ENCODE assay signal across 8 mouse cellular contexts in the genomic region with DNA sequence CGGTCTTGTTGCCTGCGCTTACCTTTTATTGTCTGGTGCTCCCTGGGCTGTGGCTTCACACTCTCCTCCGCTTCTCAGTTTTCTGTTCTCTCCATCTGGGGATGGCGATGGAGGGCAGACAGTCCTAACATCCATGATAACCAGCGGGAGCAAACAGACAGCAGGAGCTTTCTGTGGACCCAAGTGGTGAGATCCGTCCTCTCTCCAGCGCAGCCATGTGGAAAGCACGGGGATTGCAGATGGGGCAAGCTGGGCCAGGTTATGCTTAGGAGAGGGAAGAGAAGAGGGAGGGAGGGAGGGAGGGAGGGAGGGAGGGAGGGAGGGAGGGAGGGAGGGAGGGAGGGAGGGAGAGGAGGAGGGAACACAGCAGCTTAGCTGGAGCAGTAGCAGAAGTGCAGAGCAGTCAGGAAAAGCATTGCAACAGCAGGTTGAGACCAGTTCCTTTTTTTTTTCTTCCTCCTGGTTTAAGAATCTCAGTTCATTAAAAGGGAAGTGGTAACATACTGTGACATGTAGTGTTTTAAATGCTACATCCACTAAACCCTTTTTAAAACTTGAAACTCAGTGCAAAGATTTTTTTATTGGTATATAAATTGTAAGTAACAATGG. TPM values are rescaled to one million over a fixed set of nuclear protein-coding genes. Genes with fewer than 3 reads are reported as not detected.
DNase-seq lines count a peak whose midpoint lies in the region; ATAC-seq lines count a peak whose summit lies in the region.

TSS of gene Zkscan17 (minus strand) at position 280 of the 609 bp plus-strand sequence.

- peak; percentile 34 for DNase-seq in left cerebral cortex, postnatal 4 days
- no peak for DNase-seq in left cerebral cortex, postnatal 36 days (ENCODE audit: low spot score in 2 of 2)
- DNase-seq in adrenal gland, postnatal 4 days (ENCODE audit: low spot score in 2 of 2) = peak in 1 of 2 experiments; percentile 25
- peak in 1 of 2 experiments; percentile 24 for DNase-seq in heart, adult 18-20 months
- peak; percentile 26 for DNase-seq in kidney, adult 8-10 months
- peak; percentile 44 for DNase-seq in testis, postnatal 14 days (ENCODE audit: low spot score)
- DNase-seq in right cerebral cortex, postnatal 4 days = no peak

- intact Hi-C loops in left cerebral cortex, postnatal 4 days (cut with DNase I) = loop anchor here (10.0 kb wide), 1 partner anchor 218 kb away; no protein-coding TSS in a partner anchor
- intact Hi-C loops in left cerebral cortex, postnatal 36 days (cut with DNase I) = loop anchor here (10.0 kb wide), 2 partner anchors 218 to 258 kb away; partner anchors contain the start of gene Pld6

- ATAC-seq in megakaryocyte progenitor cell, adult 5-6 weeks (replicated peaks; ENCODE audit: poor library complexity) = peak; percentile 75

RNA-seq across cellular contexts. Expression of gene Zkscan17, which starts in this region (rescaled TPM):
- 10 to 100 TPM; 16.9 to 20.4 TPM for total RNA-seq in left cerebral cortex, postnatal 4 days (2021)
- 1 to 10 TPM; 8.8 to 9.9 TPM for total RNA-seq in left cerebral cortex, postnatal 36 days (2021)
- 10 to 100 TPM; 37.3 to 38.1 TPM for total RNA-seq in adrenal gland, postnatal 4 days (2021)
- total RNA-seq in heart, adult 18-20 months (2021) = 10 to 100 TPM; 12.5 to 14.2 TPM
- 15.6 and 15.7 TPM in 2 replicates for total RNA-seq in megakaryocyte progenitor cell, adult 5-6 weeks (2015)
- 12.7 and 13.7 TPM in 2 replicates for total RNA-seq in megakaryocyte progenitor cell, adult 5-6 weeks (2017)

Comparison
In these comparisons a context has a peak if more than half of its experiments do, and no peak if none do; other contexts are left out.
1. DNase-seq: peak in left cerebral cortex, postnatal 4 days (single experiment), kidney, adult 8-10 months (2 of 2) and testis, postnatal 14 days (single experiment); none in left cerebral cortex, postnatal 36 days (0 of 2) and right cerebral cortex, postnatal 4 days (single experiment).